Mouse (Mus musculus): ENCODE results near the gene Pdcd1lg2. TPM values are rescaled to one million over a fixed set of nuclear protein-coding genes. Genes with fewer than 3 reads are reported as not detected.

Gene Pdcd1lg2
- total and polyA plus RNA-seq, 3 experiments = 1.7 to 5.4 TPM; not detected in 1

- no peak for TF ChIP-seq MAX (IDR thresholded peaks at IDR 0.05; ENCODE audit: low read length)
- TF ChIP-seq MXI1 (IDR thresholded peaks at IDR 0.05; ENCODE audit: low read depth, low read length) = no peak
- TF ChIP-seq MYC (IDR thresholded peaks at IDR 0.05; ENCODE audit: low read depth, low read length) = no peak
These were observed 7.2 kb downstream of the Pdcd1lg2 start (continued) for GRCm38 (mm10) chr19:29417894-29418293.

- Histone ChIP-seq H3K9me3 (replicated peaks; ENCODE audit: insufficient read depth, low read length) (no peaks in the 10 kb centered on the region), H3K36me3 (ENCODE audit: control insufficient read depth in 1 of 2, insufficient read depth in 2 of 2, low read length in 2 of 2) (peaks cover 0 to 38% of the 10 kb centered on the region in 2 experiments; a peak in 2 of 4 replicates), H3K4me1 (ENCODE audit: control insufficient read depth in 1 of 2, insufficient read depth in 2 of 2, low read length in 2 of 2) (peaks cover 27 to 37% of the 10 kb centered on the region in 2 experiments), H3K9ac (ENCODE audit: control insufficient read depth, low read depth, low read length, poor library complexity, severe bottlenecking) (peak overlapping the region; percentile 65), H3K79me2 (ENCODE audit: control insufficient read depth, insufficient read depth, low read length, poor library complexity) (no peaks in the 10 kb centered on the region), H3K27me3 (ENCODE audit: control insufficient read depth in 1 of 2, insufficient read depth in 2 of 2, low read length in 2 of 2) (no peaks in the 10 kb centered on the region), H3K4me3 (ENCODE audit: control insufficient read depth in 1 of 2, insufficient read depth in 1 of 2, low read depth in 2 of 2, low read length in 2 of 2) (peak overlapping the region; percentile 56 to 62), H3K27ac (ENCODE audit: control insufficient read depth, low read depth, low read length) (peak overlapping the region; percentile 84)
- DNase-seq (ENCODE audit: low read depth, low spot score) = peak; percentile 96
- TF ChIP-seq ZNF384 (IDR thresholded peaks at IDR 0.05; ENCODE audit: low read depth, low read length) (no peak), CTCF (IDR thresholded peaks at IDR 0.05 in 2 of 3, conservative IDR thresholded peaks at IDR 0.05 in 1 of 3; ENCODE audit: control insufficient read depth in 1 of 3, insufficient read depth in 1 of 3, low read depth in 2 of 3, low read length in 3 of 3, poor library complexity in 1 of 3, severe bottlenecking in 1 of 3) (no peak), RCOR1 (IDR thresholded peaks at IDR 0.05; ENCODE audit: low read depth, low read length) (no peak), ZC3H11A (IDR thresholded peaks at IDR 0.05; ENCODE audit: low read depth, low read length) (no peak), TAL1 (IDR thresholded peaks at IDR 0.05; ENCODE audit: low read length) (peak; percentile 88), POLR2AphosphoS2 (IDR thresholded peaks at IDR 0.05; ENCODE audit: low read length) (no peak), JUND (IDR thresholded peaks at IDR 0.05; ENCODE audit: low read depth, low read length) (no peak), RAD21 (IDR thresholded peaks at IDR 0.05; ENCODE audit: low read depth, low read length) (no peak), GATA1 (IDR thresholded peaks at IDR 0.05; ENCODE audit: low read depth, low read length) (peak; percentile 98), ZKSCAN1 (IDR thresholded peaks at IDR 0.05; ENCODE audit: low read depth, low read length) (no peak), ELF1 (IDR thresholded peaks at IDR 0.05; ENCODE audit: low read depth, low read length) (no peak), TBP (IDR thresholded peaks at IDR 0.05; ENCODE audit: low read depth, low read length) (peak; percentile 83), CHD2 (IDR thresholded peaks at IDR 0.05; ENCODE audit: low read length) (no peak), ETS1 (IDR thresholded peaks at IDR 0.05; ENCODE audit: low read depth, low read length) (no peak), MEF2A (IDR thresholded peaks at IDR 0.05; ENCODE audit: extremely low read depth, insufficient replicate concordance, low read depth, low read length, poor library complexity, severe bottlenecking) (no peak), CHD1 (IDR thresholded peaks at IDR 0.05; ENCODE audit: low read depth, low read length) (no peak), MXI1 (IDR thresholded peaks at IDR 0.05; ENCODE audit: low read depth, low read length) (no peak), POLR2A (IDR thresholded peaks at IDR 0.05; ENCODE audit: control insufficient read depth in 1 of 2, insufficient read depth in 1 of 2, low read depth in 1 of 2, low read length in 2 of 2, poor library complexity in 1 of 2) (peak; percentile 25 to 79; a peak in 2 of 4 replicates)
These were observed 8.0 kb downstream of the Pdcd1lg2 start for GRCm38 (mm10) chr19:29418661-29419115.

All from MEL (cell line).